Mouse (Mus musculus): ENCODE data around the gene Rtn4rl2.
"Not testable (repeated sequence)": the region's sequence is repeated elsewhere in the genome, so short reads cannot be mapped to it uniquely, and the experiment has no call there.

Rtn4rl2 gene

GRCm38 (mm10) chr2:84886234-84886731 is at the start of gene Rtn4rl2:
TSS of gene Rtn4rl2 (minus strand) at chr2:84886710.
- no peak for DNase-seq (ENCODE audit: low read depth, low spot score)

GRCm38 (mm10) chr2:84935065-84935464 is 48.6 kb upstream of the Rtn4rl2 start:
- no peak for DNase-seq (ENCODE audit: low read depth, low spot score)

GRCm38 (mm10) chr2:84934649-84935007 is 48.1 kb upstream of the Rtn4rl2 start:
- no peak for DNase-seq (ENCODE audit: low read depth, low spot score)

DNA sequence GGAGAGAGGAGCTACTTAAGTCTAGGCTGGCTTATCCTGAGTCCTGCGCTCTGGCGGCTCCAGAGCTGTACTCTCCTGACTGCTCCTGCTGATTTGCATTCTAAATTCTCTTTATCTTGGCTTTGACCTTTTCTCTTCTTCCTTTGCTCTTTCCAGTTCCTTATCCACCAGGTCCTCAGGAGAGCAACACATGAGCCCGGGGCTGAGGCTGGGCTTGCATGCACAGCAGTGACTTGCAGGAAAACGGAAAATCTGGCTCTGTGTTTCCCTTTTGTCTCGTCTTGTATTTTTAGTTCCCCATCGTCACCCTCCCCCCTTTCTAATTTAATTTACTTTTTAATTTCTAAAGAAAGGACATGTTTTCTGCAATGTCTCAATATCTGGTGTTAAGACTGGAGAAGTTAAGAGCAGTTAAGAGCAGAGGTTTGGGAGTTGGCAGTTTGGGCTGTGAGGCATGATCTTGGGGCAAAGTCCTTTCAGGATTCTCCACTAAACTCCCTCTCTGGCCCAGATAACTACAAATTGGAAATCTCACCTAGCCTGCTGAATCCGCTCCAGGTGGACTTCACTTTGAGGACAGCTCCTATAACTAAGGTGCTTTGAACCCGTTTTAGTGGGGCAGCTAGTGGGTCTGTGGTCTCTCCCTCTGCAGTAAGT is 47.6 kb upstream of the Rtn4rl2 start:
- no peak for DNase-seq (ENCODE audit: low read depth, low spot score)

DNA sequence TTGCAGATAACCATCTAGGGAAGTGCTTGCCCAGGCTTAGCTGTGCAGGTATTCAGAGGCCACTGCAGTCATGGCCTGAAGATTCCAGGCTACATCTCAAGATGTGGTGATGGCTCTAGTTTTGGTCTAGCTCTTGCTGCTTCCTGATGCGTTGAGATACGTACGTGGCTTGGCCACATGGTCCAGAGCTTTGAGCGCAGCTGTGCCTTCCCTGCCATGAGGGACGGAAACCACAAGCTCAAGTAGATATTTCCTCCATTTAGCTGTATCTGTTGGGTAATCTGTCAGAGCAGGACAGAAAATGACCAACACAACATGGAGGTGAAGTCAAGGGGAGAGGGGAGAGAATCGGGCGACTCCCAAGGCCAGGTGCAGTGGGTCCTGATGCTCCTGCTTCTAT is 43.7 kb upstream of the Rtn4rl2 start:
- no peak for DNase-seq (ENCODE audit: low read depth, low spot score)

GRCm38 (mm10) chr2:84919601-84920108 is 33.1 kb upstream of the Rtn4rl2 start:
- DNase-seq (ENCODE audit: low read depth, low spot score): no peak

GRCm38 (mm10) chr2:84918188-84918587 is 31.7 kb upstream of the Rtn4rl2 start:
- no peak for DNase-seq (ENCODE audit: low read depth, low spot score)

DNA sequence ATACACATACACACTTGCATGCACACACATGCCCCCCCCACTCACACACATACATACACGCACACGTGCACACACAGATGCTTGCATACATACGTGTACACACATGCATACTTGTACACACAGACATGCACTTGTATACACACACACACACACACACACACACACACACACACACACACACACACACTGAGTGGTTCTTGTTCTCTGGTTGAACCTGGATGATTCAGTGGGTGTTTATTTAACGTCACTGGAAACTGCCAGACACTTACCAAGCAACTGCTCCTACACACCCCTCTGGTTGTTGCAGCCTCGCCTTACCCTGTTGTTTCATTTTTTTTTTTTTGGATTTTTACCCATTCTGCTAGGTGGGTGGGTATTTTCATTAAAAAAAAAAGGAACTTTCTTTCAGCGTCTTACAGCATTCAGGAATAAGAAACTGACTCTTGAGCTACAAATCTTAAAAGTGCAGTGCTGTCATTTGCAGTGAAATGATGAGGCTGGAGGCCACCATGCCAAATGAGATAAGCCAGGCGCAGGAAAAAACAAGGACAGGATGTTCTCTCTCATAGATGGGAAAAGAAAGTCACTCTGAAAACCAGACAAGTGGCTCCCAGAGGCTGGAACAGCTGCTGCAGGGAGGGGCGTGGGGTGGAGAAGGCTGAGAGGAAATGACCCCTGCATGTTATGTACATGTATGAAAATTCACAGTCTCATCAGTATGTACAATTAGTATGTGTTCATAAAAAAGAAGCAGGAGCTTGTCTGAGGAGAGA is 30.2 kb upstream of the Rtn4rl2 start:
- no peak for DNase-seq (ENCODE audit: low read depth, low spot score)

GRCm38 (mm10) chr2:84915330-84915729 is 28.8 kb upstream of the Rtn4rl2 start:
- DNase-seq (ENCODE audit: low read depth, low spot score): no peak

GRCm38 (mm10) chr2:84913881-84914280 is 27.4 kb upstream of the Rtn4rl2 start:
- DNase-seq (ENCODE audit: low read depth, low spot score): no peak

DNA sequence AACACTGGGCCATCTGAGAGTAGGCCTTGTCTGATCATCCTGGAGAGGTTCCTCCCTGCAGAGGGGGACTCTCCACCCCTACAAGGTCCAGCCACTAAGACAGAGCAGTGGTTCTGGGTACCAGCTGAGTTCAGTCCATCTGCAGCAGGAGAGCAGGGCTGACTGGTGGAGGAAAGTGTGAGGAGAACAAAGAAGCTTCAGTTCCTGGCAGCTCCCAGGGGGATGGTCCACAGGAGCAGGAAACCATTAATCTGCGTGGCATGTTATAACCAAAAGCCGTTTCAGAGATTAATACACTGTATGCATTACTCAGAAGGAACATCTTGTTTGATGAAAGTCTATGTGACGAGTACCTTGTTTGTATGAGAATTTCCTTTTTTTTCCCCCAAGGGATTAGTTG is 26.2 kb upstream of the Rtn4rl2 start:
- DNase-seq (ENCODE audit: low read depth, low spot score): no peak

GRCm38 (mm10) chr2:84896686-84897085 is 10.2 kb upstream of the Rtn4rl2 start:
- DNase-seq (ENCODE audit: low read depth, low spot score): not testable (repeated sequence)

- DNase-seq (ENCODE audit: low read depth, low spot score): no peak
These were observed 9.1 kb upstream of the Rtn4rl2 start for GRCm38 (mm10) chr2:84895495-84896198.

GRCm38 (mm10) chr2:84893359-84893758 is 6.8 kb upstream of the Rtn4rl2 start:
- no peak for DNase-seq (ENCODE audit: low read depth, low spot score)

- no peak for DNase-seq (ENCODE audit: low read depth, low spot score)
These were observed 3.5 kb upstream of the Rtn4rl2 start for GRCm38 (mm10) chr2:84890045-84890340.

GRCm38 (mm10) chr2:84889316-84890044 is 3.0 kb upstream of the Rtn4rl2 start:
- no peak for DNase-seq (ENCODE audit: low read depth, low spot score)

GRCm38 (mm10) chr2:84888657-84889315 is 2.3 kb upstream of the Rtn4rl2 start:
- DNase-seq (ENCODE audit: low read depth, low spot score): no peak

GRCm38 (mm10) chr2:84887411-84888271 is 1.1 kb upstream of the Rtn4rl2 start:
- no peak for DNase-seq (ENCODE audit: low read depth, low spot score)

DNA sequence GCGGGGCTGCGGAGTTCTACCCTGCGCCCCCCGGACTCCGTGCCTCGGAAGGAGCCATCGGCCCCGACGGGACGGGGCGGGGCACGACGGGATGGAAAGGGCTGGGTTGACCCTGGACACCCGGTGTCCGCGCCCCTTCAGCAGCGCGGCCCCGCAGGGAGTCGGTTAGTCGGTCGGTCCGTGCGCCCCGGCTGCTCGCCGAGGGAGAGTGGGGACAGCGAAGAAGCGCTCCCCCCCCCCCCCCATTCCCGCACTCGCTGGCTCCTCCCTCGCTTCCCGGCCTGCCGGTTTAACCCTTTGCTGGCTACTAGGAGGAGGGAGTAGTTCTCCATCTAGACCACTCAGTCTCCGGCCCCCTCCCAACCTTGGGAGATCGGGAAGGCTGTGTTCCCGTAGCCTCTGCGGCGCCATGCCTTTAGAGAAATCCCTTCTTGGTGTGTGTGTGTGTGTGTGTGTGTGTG is 341 bp upstream of the Rtn4rl2 start:
- no peak for DNase-seq (ENCODE audit: low read depth, low spot score)

Measured in embryo, embryonic 11.5 days (tissue).